26 mouse cellular contexts compared by ENCODE assay signal in genomic region chr10:40686976-40687375, GRCm38 (mm10). TPM values are rescaled to one million over a fixed set of nuclear protein-coding genes. Genes with fewer than 3 reads are reported as not detected.
"Had no signal": no experiment of that assay in that cellular context is flagged by ENCODE, and none has a peak within 500 bp of the region (broad histone marks: within the 10 kb centered on the region; RNA-seq: fewer than 3 reads in every experiment).

No protein-coding gene starts in this region.

- H3K4me3 ChIP-seq: heart, adult 2 months; heart, embryonic 13.5 days; heart, embryonic 15.5 days; hindbrain, embryonic 13.5 days; hindbrain, embryonic 15.5 days; intestine, embryonic 15.5 days; limb, embryonic 10.5 days; limb, embryonic 12.5 days; liver, embryonic 13.5 days; liver, embryonic 15.5 days had no signal

- H3K36me3 ChIP-seq: heart, embryonic 13.5 days; heart, embryonic 15.5 days; hindbrain, embryonic 13.5 days; hindbrain, embryonic 15.5 days; intestine, embryonic 15.5 days; limb, embryonic 10.5 days; limb, embryonic 12.5 days; liver, embryonic 13.5 days; liver, embryonic 15.5 days had no signal

- ATAC-seq: hindbrain, postnatal 0 days; intestine, embryonic 15.5 days had no signal

- H3K27me3 ChIP-seq: heart, embryonic 13.5 days; heart, embryonic 15.5 days; hindbrain, embryonic 15.5 days; intestine, embryonic 15.5 days had no signal

- H3K9ac ChIP-seq: heart, embryonic 13.5 days; heart, embryonic 15.5 days; hindbrain, embryonic 13.5 days; hindbrain, embryonic 15.5 days; intestine, embryonic 15.5 days; limb, embryonic 12.5 days; liver, embryonic 13.5 days; liver, embryonic 15.5 days had no signal

- H3K27ac ChIP-seq: heart, adult 2 months; heart, embryonic 13.5 days; heart, embryonic 15.5 days; hindbrain, embryonic 13.5 days; hindbrain, embryonic 15.5 days; hindbrain, postnatal 0 days; intestine, embryonic 15.5 days; limb, embryonic 10.5 days; limb, embryonic 12.5 days; liver, embryonic 13.5 days; liver, embryonic 15.5 days had no signal

- H3K4me2 ChIP-seq: heart, embryonic 11.5 days; heart, embryonic 13.5 days; heart, embryonic 15.5 days; hindbrain, embryonic 13.5 days; hindbrain, embryonic 15.5 days; intestine, embryonic 15.5 days; limb, embryonic 12.5 days; liver, embryonic 11.5 days; liver, embryonic 13.5 days; liver, embryonic 15.5 days had no signal

- H3K4me1 ChIP-seq: intestine, embryonic 15.5 days; liver, embryonic 15.5 days had no signal

- H3K9me3 ChIP-seq: heart, embryonic 13.5 days; heart, embryonic 15.5 days; hindbrain, embryonic 13.5 days; hindbrain, embryonic 15.5 days; intestine, embryonic 15.5 days; limb, embryonic 10.5 days; limb, embryonic 12.5 days; liver, embryonic 13.5 days; liver, embryonic 15.5 days had no signal

- DNase-seq: gastrocnemius, postnatal 14 days; gastrocnemius, postnatal 36 days; heart, adult 11 months; heart, adult 2 months; heart, postnatal 14 days; heart, postnatal 36 days; kidney, adult 11 months; kidney, adult 8-10 months; kidney, postnatal 10 days; kidney, postnatal 25 days; kidney, postnatal 4 days; layer of hippocampus, adult 9-11 months; liver; liver, embryonic 13.5 days had no signal

RNA-seq across cellular contexts. Expression of gene Mettl24, which starts 3.9 kb away (rescaled TPM):
- total RNA-seq: hematopoietic stem cell, adult 5-6 weeks; hindbrain, postnatal 0 days had no signal

RNA-seq across cellular contexts. Expression of gene Ddo, which starts 57.2 kb away (rescaled TPM):
- total RNA-seq: hematopoietic stem cell, adult 5-6 weeks had no signal
- polyA plus RNA-seq: limb, embryonic 12.5 days; liver, embryonic 13.5 days had no signal
